Mouse (Mus musculus): Measurements from ENCODE around the gene Ifng. TPM values are rescaled to one million over a fixed set of nuclear protein-coding genes. Genes with fewer than 3 reads are reported as not detected.

Gene Ifng
- not detected for polyA plus RNA-seq (2014; fragmentation: Illumina TruSeq; extraction: RNeasy Lipid Tissue Mini Kit (QIAGEN cat#74804); ENCODE audit: low replicate concordance)

GRCm38 (mm10) chr10:118440742-118441240, at the start of gene Ifng:
Gene Ifng, plus strand, starts transcription at chr10:118441046.

Other genes with a start within 250 kb of the Ifng start
- not detected for gene Il22, start 236.1 kb upstream of the Ifng start, polyA plus RNA-seq (2014; fragmentation: Illumina TruSeq; extraction: RNeasy Lipid Tissue Mini Kit (QIAGEN cat#74804); ENCODE audit: low replicate concordance)
- gene Gm32717, start 200.3 kb upstream of the Ifng start, polyA plus RNA-seq (2014; fragmentation: Illumina TruSeq; extraction: RNeasy Lipid Tissue Mini Kit (QIAGEN cat#74804); ENCODE audit: low replicate concordance): not detected
- not detected for gene Gm32802, start 182.4 kb upstream of the Ifng start, polyA plus RNA-seq (2014; fragmentation: Illumina TruSeq; extraction: RNeasy Lipid Tissue Mini Kit (QIAGEN cat#74804); ENCODE audit: low replicate concordance)
- gene Iltifb, start 146.0 kb upstream of the Ifng start, polyA plus RNA-seq (2014; fragmentation: Illumina TruSeq; extraction: RNeasy Lipid Tissue Mini Kit (QIAGEN cat#74804); ENCODE audit: low replicate concordance): not detected
- not detected for gene Gm9040, start 114.1 kb upstream of the Ifng start, polyA plus RNA-seq (2014; fragmentation: Illumina TruSeq; extraction: RNeasy Lipid Tissue Mini Kit (QIAGEN cat#74804); ENCODE audit: low replicate concordance)
- not detected for gene Gm9044, start 108.6 kb upstream of the Ifng start, polyA plus RNA-seq (2014; fragmentation: Illumina TruSeq; extraction: RNeasy Lipid Tissue Mini Kit (QIAGEN cat#74804); ENCODE audit: low replicate concordance)
- not detected for gene Gm9045, start 103.2 kb upstream of the Ifng start, polyA plus RNA-seq (2014; fragmentation: Illumina TruSeq; extraction: RNeasy Lipid Tissue Mini Kit (QIAGEN cat#74804); ENCODE audit: low replicate concordance)
- not detected for gene Gm9046, start 97.8 kb upstream of the Ifng start, polyA plus RNA-seq (2014; fragmentation: Illumina TruSeq; extraction: RNeasy Lipid Tissue Mini Kit (QIAGEN cat#74804); ENCODE audit: low replicate concordance)
- not detected for gene Gm9048, start 92.4 kb upstream of the Ifng start, polyA plus RNA-seq (2014; fragmentation: Illumina TruSeq; extraction: RNeasy Lipid Tissue Mini Kit (QIAGEN cat#74804); ENCODE audit: low replicate concordance)
- gene Gm9049, start 86.9 kb upstream of the Ifng start, polyA plus RNA-seq (2014; fragmentation: Illumina TruSeq; extraction: RNeasy Lipid Tissue Mini Kit (QIAGEN cat#74804); ENCODE audit: low replicate concordance): not detected